Mouse (Mus musculus) CD8-positive naive resting alpha-beta T cell, adult 2 months (primary cell): ENCODE measurements around the gene E2f3.

ENCODE experiments used
- DNase-seq, 2 experiments: peaks; one replicate each; pipeline ENCODE4 v3.0.0; 2022; ENCODE audit warnings: low read depth in 2 of 2, low spot score in 2 of 2

Gene E2f3

DNA sequence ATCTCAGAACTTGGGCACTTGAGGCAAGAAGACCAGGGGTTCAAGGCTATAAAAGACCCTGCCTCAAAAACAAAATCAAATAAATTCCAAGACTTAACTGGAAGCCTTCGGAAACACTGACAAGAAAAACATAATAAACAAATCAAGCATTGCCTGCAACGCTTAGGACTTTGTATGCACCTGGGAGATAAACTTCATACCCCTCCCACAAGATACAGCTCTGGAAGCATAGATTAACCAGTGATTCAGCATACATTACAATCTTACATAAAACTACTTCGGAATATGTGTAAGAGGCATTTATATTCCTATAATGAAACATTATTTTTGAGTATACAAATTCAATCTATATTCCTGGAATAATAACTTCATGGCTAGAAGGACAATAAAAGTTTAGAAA is 3.5 kb downstream of the E2f3 start:
- DNase-seq = no peak

GRCm38 (mm10) chr13:29979140-29979564 is 6.7 kb downstream of the E2f3 start:
- DNase-seq = no peak

- DNase-seq = no peak
Measured at GRCm38 (mm10) chr13:29977358-29977757, 8.5 kb downstream of the E2f3 start.

DNA sequence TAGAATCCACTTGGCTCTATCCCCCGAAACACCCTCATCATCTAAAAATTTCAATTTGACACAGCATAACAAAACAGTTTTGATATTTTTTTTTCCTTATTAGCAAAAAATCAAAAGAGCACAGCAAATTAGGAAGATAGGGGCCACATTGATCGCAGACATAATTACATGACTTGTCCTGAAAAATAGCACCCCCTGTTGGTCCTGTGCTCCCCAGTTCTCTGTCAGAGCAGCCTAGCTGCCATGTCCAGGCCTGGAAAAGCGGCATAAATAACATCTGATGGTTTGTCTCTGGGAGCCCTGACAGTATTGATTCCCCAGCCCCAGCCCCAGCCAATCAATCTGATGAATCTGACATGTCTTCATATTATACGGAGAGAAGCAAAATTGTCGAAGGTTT is 11.8 kb downstream of the E2f3 start:
- DNase-seq = peak in 1 of 2 experiments; percentile 14

DNA sequence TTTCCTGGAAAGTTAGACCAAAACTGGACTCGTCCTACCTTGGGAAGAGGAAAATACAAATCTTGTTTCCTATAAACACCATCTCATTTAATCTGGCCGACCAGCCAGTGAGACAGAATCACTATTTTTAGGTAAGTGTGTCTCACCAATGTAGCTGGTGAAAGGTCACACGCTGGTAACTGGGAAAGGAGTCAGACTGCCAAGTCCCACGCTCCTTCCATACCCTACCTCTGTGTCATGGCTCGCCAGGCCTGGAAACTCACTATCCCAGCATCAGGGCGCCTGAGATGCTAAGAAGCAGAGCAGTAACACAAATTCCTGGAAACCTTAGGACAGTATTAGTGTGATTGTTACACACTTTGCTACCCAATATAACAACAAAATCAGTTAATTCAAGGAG is 12.3 kb downstream of the E2f3 start:
- no peak for DNase-seq

- no peak for DNase-seq
Measured at GRCm38 (mm10) chr13:29970333-29970732, 15.5 kb downstream of the E2f3 start.

DNA sequence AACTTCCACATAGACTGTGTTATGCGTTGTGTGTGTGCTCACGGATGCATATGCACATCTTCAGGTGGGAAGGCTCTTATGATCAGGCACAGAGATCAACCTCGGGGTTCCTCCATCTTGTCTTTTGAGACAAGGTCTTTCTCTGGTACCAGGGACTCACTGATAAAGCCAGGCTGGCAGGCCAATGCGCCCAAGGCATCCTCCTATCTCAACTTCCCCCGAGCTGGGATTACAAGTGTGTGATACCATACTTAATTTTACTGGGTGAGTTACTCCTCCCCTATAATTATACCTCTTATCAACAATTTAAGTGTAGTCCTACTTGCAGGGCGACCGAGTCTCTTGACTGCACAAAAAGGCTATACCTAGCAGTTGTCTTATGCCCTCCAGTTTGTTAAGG is 17.2 kb downstream of the E2f3 start:
- no peak for DNase-seq

DNA sequence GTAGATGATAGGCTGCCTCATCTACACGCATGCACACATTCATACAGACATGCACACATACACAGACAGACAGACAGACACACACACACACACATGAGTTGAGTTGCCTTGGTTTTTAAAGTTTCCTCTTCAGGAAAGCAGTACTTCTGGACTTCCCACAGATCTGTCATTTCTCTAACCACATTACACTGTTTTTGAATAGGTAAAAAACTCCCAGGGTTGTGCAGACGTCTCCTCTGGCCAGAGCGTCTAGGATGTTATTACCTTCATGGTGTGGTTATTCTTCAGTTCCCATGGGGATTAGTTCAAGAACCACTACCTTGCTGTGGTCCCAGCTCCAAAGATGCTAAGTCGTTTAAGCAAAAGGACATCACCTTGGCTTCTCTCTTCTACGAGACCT is 18.5 kb downstream of the E2f3 start:
- DNase-seq = no peak

DNA sequence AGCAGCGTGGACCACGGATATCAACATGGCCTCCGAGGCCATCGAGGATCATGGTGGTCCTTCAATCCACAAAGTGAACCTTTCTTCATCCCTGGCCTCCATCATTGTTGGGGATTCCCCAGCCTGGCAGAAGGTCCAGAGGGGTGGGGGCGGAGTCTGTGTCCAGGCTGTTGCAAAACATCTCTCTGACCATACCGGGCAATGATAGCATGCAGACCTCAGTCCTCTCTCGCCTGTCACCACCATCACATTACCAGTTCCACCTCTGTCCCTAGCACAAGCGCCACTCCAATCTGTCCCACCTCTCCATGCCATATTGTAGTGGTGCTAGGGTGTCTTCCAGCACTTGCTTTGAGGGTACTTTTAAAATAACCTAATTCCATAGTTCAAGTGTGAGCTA is 18.9 kb downstream of the E2f3 start:
- no peak for DNase-seq

DNA sequence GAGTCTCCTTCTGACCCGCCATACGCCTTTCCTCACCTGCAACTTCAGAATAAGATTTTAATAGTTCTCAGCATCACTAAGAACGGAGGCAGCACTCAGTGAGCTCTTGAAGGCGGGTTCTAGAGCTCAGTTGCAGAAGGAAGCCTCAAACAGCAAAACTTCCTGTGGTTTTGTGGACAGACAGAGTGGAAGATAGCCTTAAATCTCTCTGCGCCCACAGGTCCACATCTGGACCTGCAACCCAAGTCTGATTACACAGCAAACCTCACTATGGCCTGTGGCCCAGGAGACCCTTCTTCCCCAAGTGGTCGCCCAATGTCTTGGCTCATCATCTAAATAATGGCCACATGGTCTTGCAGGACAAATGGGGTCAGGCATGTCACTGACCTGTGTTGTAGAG is 21.8 kb downstream of the E2f3 start:
- DNase-seq = no peak

- DNase-seq = no peak
Measured at GRCm38 (mm10) chr13:29960416-29960815, 25.4 kb downstream of the E2f3 start.

DNA sequence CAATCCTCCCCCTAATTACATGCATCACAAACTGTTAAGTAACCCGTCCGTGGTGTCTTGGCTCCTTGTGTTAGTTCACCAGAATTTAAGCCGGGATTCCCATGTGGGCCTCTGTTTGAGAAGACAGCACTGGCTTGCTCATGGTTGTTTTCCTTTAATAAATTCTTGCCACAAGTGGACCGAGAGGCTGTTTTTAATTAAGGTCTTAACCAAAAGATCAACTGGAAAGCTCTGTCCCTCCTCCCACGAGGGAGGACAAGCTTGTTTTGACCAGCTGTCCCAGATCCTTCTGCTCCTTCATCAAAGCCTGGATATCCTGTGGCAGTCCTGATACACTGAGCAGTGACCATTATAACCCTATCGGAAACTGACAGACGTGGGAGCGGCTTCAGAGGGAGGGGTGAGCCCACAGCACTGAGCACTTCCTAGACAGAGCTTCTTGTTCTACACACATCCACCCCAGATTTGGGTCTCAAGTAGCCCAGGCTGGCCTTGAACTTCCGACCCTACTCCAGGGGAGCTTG is 28.1 kb downstream of the E2f3 start:
- no peak for DNase-seq

- DNase-seq = no peak
Measured at GRCm38 (mm10) chr13:29956821-29957421, 28.9 kb downstream of the E2f3 start.

GRCm38 (mm10) chr13:29955296-29955695 is 30.6 kb downstream of the E2f3 start:
- no peak for DNase-seq

DNA sequence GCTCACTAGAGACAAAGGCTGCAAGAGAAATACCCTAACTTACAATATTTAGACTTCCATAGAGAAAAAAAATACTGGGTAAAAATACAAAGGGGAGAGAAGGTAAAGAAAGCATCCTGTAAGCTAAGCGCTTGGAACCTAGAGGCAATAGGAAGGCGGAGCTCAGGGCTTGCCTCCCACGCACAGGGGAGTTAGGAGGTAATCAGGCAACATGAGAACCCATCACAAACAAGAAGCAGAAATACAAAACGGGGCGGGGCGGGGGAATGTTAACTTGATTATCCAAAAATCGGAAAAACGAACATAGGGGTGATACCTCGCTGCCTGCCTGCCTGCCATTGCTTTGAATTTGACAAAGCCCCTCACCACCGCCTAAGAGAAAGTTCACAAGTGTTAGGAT is 31.1 kb downstream of the E2f3 start:
- no peak for DNase-seq

DNA sequence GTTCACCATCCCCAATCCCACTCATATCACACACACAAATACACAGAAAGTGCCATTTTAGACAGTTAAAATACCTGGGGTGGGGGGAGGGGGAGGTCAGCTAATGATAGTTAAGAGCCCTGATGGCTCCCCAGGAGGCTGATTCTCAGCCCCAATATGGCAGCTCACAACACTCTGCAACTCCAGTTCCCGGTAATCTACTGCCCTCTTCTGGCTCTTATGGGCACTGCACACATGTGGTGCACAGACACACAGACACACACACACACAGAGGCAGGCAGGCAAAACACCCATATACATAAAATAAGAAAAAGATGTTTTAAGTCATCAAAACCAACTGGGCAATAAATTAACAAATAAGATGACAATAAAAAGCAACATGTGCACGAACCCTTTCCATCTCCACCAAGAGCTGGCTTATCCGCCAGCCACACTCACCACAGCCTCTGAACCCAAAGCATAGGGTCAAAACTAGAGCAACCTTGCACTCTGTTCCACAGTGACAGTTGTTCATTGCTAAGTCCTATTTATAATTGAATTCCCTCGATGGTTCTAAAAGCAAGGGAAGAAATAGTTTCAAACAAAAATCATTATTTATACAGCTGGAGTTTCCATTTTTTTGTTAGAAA is 32.3 kb downstream of the E2f3 start:
- DNase-seq = no peak

DNA sequence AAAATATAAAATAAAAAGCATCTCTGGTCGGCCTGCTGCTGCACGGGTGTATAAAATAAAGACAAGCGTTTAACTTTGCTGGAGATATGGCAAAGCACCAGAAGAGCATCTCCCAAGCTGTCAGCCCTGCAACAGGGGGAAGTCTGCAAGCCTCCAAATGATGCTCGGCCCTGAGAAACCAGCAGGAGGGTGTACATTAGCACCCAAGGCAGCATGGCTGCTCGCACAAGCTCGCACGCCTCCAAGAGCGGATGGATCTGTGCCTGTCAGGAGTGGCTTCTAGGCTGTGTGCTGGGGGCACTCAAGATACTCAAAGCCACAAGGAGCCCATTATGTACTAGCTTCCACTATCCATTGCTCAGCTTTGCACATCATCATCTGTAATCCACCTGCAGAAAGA is 39.8 kb downstream of the E2f3 start:
- no peak for DNase-seq

DNA sequence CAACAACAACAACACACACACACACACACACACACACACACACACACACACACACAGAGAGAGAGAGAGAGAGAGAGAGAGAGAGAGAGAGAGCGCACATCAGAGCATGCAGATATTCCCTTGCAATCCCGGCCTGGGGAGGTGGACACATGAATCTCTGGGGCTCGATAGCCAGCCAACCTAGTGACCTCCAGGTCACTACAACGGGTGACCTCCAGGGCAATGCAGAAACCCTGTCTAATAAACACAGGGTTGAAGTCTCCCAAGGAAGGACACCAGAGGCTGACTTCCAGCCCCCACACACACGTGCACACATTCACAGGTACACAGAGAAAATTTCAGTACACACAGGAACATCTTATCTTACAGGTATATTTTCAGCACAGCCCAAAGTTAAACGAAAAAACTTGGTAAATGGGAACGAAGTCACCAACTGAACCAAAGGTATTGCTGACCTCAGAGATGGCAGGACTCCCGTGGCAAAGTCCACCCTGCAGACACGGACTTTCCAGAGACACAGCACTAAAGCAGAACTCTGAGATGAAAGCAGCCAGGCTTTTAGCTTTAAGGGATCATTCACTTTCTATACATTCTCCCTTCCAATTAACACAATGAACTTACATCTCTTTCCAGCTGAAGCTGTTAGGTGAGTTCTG is 40.8 kb downstream of the E2f3 start:
- DNase-seq = no peak

GRCm38 (mm10) chr13:29944493-29944892 is 41.4 kb downstream of the E2f3 start:
- no peak for DNase-seq

DNA sequence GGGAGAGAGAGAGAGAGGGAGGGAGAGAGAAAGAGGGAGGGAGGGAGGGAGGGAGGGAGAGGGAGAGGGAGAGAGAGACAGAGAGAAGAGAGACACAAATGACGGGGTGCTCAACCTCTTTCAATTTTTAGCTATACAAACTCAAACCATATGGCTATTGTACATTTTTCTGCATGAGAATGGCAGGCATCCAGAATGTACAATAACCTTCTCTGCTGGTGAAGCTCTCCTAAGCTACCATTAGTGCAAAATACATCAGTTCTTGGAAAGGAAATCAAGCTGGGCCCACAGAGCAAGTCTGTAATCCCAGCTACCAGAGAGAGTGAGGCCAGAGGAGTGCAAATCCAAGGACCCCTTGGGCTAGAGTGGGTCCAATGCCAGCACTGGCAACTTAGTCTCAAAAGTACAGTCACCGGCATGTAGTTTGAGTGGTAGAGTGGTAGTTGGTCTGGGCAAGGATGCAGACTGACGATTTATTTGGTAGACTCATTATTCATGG is 42.3 kb downstream of the E2f3 start:
- no peak for DNase-seq

DNA sequence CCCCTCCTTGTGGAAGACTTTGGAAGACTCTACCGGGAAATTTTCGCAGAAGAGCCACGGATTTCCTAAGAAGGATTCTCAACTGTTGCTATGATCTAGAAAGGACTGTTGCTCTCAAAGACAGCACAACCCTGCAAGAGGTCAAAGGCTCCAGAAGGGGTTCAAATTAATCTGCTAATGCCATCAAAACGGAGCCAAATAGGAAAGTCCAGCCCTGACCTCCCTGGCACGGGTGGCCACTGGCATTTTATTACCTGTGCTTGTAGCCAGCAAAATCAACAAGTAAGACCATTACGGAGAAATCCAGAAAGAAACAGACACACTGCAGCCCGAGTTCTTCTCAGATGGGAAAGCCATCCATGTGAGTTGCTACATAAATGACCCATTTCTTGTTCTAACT is 45.8 kb downstream of the E2f3 start:
- no peak for DNase-seq

DNA sequence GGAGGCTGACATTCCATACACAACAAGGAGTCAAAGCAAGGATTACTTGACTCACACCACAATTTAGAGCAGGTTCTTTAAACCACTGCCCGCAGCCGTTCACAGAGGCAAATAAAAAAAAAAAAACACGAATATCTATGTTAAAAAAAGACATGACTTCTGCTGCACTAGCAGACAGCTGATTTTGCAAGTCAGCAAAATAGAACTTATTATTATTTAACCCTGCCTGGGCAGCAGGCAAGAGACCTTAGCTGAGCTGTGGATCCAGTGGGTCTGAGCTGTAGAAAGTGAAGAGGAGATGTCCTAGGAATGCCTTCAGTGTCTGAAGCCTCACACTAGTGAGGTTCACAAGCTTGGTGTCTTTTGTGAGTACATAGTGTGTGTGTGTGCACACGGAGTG is 46.5 kb downstream of the E2f3 start:
- no peak for DNase-seq
